Mouse (Mus musculus) embryonic facial prominence, embryonic 14.5 days (tissue): ENCODE data around the gene Jkamp. TPM values are rescaled to one million over a fixed set of nuclear protein-coding genes. Genes with fewer than 3 reads are reported as not detected.
"Not testable (repeated sequence)": the region's sequence is repeated elsewhere in the genome, so short reads cannot be mapped to it uniquely, and the experiment has no call there.

Experiments used
- ATAC-seq: fragments of 200-750 bp; cut with Nextera tagmentation; 2 replicates; pipeline ENCODE4 v1.8.0; 2017; ENCODE audit warnings: low read depth, moderate number of reproducible peaks, moderate TSS enrichment
- DNase-seq: peaks from one replicate; pipeline ENCODE4 v3.0.0-alpha.2; 2015; ENCODE audit warnings: low spot score
- H3K27ac ChIP-seq: fragments of 300-500 bp; sonication (generic); replicated peaks from 2 replicates; pipeline ENCODE4 v1.5.1; 2014; ENCODE audit warnings: low read depth, mild to moderate bottlenecking, low read length, moderate library complexity
- H3K27me3 ChIP-seq: fragments of 300-500 bp; sonication (generic); replicated peaks from 2 replicates; pipeline ENCODE4 v1.6.1; 2014; ENCODE audit warnings: low read length; ENCODE audit not compliant: control insufficient read depth, insufficient read depth
- H3K36me3 ChIP-seq: fragments of 300-500 bp; sonication (generic); 2 replicates; pipeline ENCODE4 v1.6.1; 2014; ENCODE audit warnings: low read length, mixed read lengths; ENCODE audit not compliant: control insufficient read depth, insufficient read depth
- H3K4me1 ChIP-seq: fragments of 300-500 bp; sonication (generic); 2 replicates; pipeline ENCODE4 v1.6.1; 2014; ENCODE audit warnings: antibody characterized with exemption, low read length; ENCODE audit not compliant: control insufficient read depth, insufficient read depth
- H3K4me2 ChIP-seq: fragments of 300-500 bp; sonication (generic); 2 replicates; pipeline ENCODE4 v1.6.1; 2014; ENCODE audit warnings: low read depth, mild to moderate bottlenecking, low read length, moderate library complexity, mixed read lengths
- H3K4me3 ChIP-seq: fragments of 300-500 bp; sonication (generic); 2 replicates; pipeline ENCODE4 v1.5.1; 2014; ENCODE audit warnings: low read depth, mild to moderate bottlenecking, low read length
- H3K9ac ChIP-seq: fragments of 300-500 bp; sonication (generic); 2 replicates; pipeline ENCODE4 v1.6.1; 2014; ENCODE audit warnings: low read depth, mild to moderate bottlenecking, low read length, moderate library complexity, mixed read lengths
- H3K9me3 ChIP-seq: fragments of 300-500 bp; sonication (generic); 2 replicates; pipeline ENCODE4 v1.6.1; 2016; ENCODE audit warnings: low read length; ENCODE audit not compliant: control insufficient read depth
- WGBS: fragments of 180-500 bp; shearing (Covaris S2); extraction: QIAGEN DNeasy Blood & Tissue Kit; methylation state at CpG from one replicate; pipeline ENCODE4 v1.1.7; 2014; 5-methylcytosine and 5-hydroxymethylcytosine counted together
- polyA plus RNA-seq: library from polyadenylated mRNA; unstranded; fragments of >200 nt; fragmentation: Nextera tagmentation; extraction: Ambion mirVana; gene quantifications from 2 replicates; pipeline ENCODE4 v1.2.1, GENCODE M21; 2014

Gene Jkamp
- polyA plus RNA-seq, result 49.3 and 56.4 TPM in 2 replicates

DNA sequence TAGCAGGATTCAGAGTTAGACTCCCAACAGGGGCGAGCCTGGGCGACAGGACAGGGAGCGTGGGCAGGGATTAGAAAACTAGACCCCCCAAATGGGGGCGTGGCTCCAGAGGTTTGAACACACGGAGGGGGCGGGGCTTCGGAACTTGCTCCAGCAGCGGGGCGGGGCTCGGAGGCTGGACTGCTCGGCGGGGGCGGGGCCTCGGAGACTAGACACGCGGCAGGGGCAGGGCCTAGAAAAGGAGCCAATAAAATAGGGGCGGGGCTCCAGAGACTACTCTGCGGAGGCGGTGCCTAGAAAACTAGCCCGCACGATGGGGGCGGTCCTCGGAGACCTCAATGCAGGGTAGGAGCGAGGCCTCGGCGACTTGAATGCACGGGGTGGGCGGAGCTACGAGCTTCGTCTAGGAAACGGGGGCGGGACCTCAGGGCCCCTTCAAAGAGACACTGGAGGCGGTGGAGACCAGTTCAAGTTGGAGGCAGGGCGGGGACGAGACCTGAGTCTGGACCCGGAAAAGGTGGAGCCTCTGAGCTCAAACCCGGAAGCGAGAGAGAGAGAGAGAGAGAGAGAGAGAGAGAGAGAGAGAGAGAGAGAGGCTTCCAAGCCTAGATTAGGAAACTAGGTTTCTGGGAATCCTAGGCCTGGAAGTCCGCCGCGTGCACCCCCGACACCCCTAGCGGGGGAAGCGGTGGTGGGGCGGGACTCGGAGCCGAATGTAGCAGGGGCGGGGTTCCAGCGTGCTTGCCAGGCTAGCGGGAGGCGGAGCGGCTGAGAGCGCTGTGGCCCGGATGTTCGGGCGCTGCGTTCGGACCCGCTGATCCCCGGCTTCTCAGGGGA, at the start of gene Jkamp, which contains the start of gene L3hypdh:
Gene Jkamp, plus strand, starts transcription at position 261 of the 837 bp plus-strand sequence.
Gene L3hypdh, minus strand, starts transcription at position 111 of the 837 bp plus-strand sequence.
- H3K9me3 ChIP-seq, result no peaks in the 10 kb centered on the region
- no peaks in the 10 kb centered on the region for H3K27me3 ChIP-seq
- peak within 1 kb of the TSS; percentile 85 for H3K9ac ChIP-seq
- peak within 1 kb of the TSS; percentile 64 for H3K4me3 ChIP-seq
- H3K27ac ChIP-seq, result peak within 1 kb of the TSS; percentile 95
- peaks cover 25% of the 10 kb centered on the region for H3K4me1 ChIP-seq
- peak within 1 kb of the TSS; percentile 87 for H3K4me2 ChIP-seq
- peak; percentile 100 for DNase-seq
- under 1% methylated on average over 35 of the region's 60 CpGs for WGBS
- peak; percentile 97 for ATAC-seq
- peaks cover 8% of the 10 kb centered on the region; the same call in 1 of the 2 replicates for H3K36me3 ChIP-seq

GRCm38 (mm10) chr12:72036097-72036661, 49.2 kb upstream of the Jkamp start:
- Histone ChIP-seq H3K4me3 (no peak overlapping the region), H3K9ac (no peak overlapping the region), H3K27me3 (no peaks in the 10 kb centered on the region), H3K36me3 (no peaks in the 10 kb centered on the region), H3K9me3 (0 out of 2 replicates have a peak, but pooled peaks cover 4% of the 10 kb centered on the region), H3K27ac (no peak overlapping the region), H3K4me2 (no peak overlapping the region), H3K4me1 (no peaks in the 10 kb centered on the region)
- ATAC-seq (no peak), DNase-seq (no peak)
- WGBS, result 70% methylated on average over 9 of the region's 9 CpGs

DNA sequence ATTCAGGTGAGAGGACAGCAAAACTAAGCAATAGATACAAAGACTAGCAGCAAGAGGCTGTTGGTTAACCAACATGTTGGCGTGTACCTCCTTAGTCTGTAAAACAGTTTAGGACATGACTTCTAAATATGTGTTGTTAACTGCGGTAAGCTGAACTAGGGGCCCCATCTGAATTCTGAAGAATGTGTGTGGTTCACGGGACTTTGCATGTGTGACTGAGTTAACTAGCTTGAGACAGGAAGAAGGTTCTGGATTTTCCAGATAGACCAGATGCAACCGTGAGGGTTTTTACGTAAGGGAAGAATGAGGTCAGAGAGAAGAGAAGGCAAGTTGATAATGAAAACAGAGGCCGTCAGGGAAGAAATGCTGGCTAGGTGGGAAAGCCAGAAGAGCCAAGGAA, 48.3 kb upstream of the Jkamp start:
- 0 out of 2 replicates have a peak, but pooled peaks cover 4% of the 10 kb centered on the region for H3K9me3 ChIP-seq
- no peak for DNase-seq
- H3K4me3 ChIP-seq, result no peak overlapping the region
- H3K4me2 ChIP-seq, result no peak overlapping the region
- 80% methylated on average over 6 of the region's 6 CpGs for WGBS
- no peaks in the 10 kb centered on the region for H3K4me1 ChIP-seq
- H3K27me3 ChIP-seq, result no peaks in the 10 kb centered on the region
- no peak for ATAC-seq
- H3K9ac ChIP-seq, result no peak overlapping the region
- H3K36me3 ChIP-seq, result no peaks in the 10 kb centered on the region
- H3K27ac ChIP-seq, result no peak overlapping the region

GRCm38 (mm10) chr12:72038866-72039265, 46.5 kb upstream of the Jkamp start:
- Histone ChIP-seq H3K27ac (no peak overlapping the region), H3K9ac (no peak overlapping the region), H3K9me3 (0 out of 2 replicates have a peak, but pooled peaks cover 4% of the 10 kb centered on the region), H3K4me3 (no peak overlapping the region), H3K4me1 (no peaks in the 10 kb centered on the region), H3K36me3 (no peaks in the 10 kb centered on the region), H3K4me2 (no peak overlapping the region), H3K27me3 (no peaks in the 10 kb centered on the region)
- DNase-seq (no peak), ATAC-seq (no peak)
- 45% methylated on average over 2 of the region's 2 CpGs for WGBS

GRCm38 (mm10) chr12:72039501-72039900, 45.9 kb upstream of the Jkamp start:
- no peak for ATAC-seq

GRCm38 (mm10) chr12:72041238-72041637, 44.2 kb upstream of the Jkamp start:
- Histone ChIP-seq H3K36me3 (no peaks in the 10 kb centered on the region), H3K27me3 (no peaks in the 10 kb centered on the region), H3K4me3 (no peak overlapping the region), H3K4me2 (no peak overlapping the region), H3K9ac (no peak overlapping the region), H3K27ac (no peak overlapping the region), H3K4me1 (no peaks in the 10 kb centered on the region), H3K9me3 (0 out of 2 replicates have a peak, but pooled peaks cover 4% of the 10 kb centered on the region)
- ATAC-seq (no peak), DNase-seq (no peak)
- 95% methylated on average over 3 of the region's 3 CpGs for WGBS

More at GRCm38 (mm10) chr12:72039501-72039900, 45.9 kb upstream of the Jkamp start:
- Histone ChIP-seq H3K27ac (no peak overlapping the region), H3K27me3 (no peaks in the 10 kb centered on the region), H3K36me3 (no peaks in the 10 kb centered on the region), H3K4me2 (no peak overlapping the region), H3K4me1 (no peaks in the 10 kb centered on the region), H3K9ac (no peak overlapping the region), H3K9me3 (0 out of 2 replicates have a peak, but pooled peaks cover 4% of the 10 kb centered on the region), H3K4me3 (no peak overlapping the region)
- 57% methylated on average over 8 of the region's 8 CpGs for WGBS
- peak; percentile 22 for DNase-seq

- Histone ChIP-seq H3K27ac (no peak overlapping the region), H3K27me3 (no peaks in the 10 kb centered on the region), H3K4me3 (no peak overlapping the region), H3K9ac (no peak overlapping the region), H3K4me2 (no peak overlapping the region), H3K36me3 (no peaks in the 10 kb centered on the region), H3K9me3 (0 out of 2 replicates have a peak, but pooled peaks cover 4% of the 10 kb centered on the region), H3K4me1 (no peaks in the 10 kb centered on the region)
- 3% methylated on average over 2 of the region's 2 CpGs for WGBS
- ATAC-seq, result no peak
- peak; percentile 28 for DNase-seq
Observed at GRCm38 (mm10) chr12:72047513-72047912, 37.9 kb upstream of the Jkamp start.

DNA sequence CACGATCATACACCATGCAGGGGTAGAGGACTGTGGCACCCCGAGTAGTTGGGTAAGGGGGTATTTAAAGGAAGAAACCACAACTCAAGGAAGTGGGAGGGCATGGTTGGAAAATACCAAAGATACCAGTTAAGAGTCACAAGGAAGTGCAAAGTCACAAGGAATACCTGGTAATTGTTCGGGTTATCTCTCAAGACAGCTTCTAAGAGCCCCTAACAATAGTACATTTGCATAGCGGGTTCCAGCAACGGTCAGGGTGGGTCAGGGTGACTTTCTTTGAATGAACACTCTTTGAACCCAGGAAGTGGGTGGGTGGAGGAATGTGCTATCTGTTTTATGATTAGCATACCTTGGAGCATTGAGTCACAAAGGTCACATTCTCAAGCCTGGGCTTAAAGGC, 35.2 kb upstream of the Jkamp start:
- not testable (repeated sequence) for H3K9ac ChIP-seq, H3K9me3 ChIP-seq, H3K4me2 ChIP-seq, H3K4me3 ChIP-seq, ATAC-seq, H3K4me1 ChIP-seq, H3K36me3 ChIP-seq, H3K27me3 ChIP-seq, DNase-seq, H3K27ac ChIP-seq
- WGBS, result 84% methylated on average over 5 of the region's 5 CpGs
